In the genomic region with DNA sequence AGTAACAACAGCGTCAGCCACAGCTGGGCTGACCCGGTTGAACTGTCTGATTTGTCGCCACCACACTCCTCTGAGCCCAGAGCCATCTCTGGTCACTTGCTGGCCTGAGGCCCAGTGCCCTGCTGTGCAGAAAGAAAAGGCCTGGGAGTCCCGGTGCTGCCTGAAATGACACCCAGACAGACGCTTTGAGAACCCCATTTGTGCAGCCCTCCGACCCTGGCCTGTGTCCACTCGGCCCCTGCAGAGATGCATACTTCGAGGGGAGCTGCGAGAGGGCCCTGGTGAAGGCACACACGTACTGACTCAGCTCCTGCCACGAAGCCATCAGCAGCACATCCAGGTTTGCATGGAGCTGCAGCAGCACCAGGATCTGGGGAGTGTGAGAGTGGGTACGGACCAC, we compare ENCODE assay signal across 22 mouse cellular contexts. TPM values are rescaled to one million over a fixed set of nuclear protein-coding genes. Genes with fewer than 3 reads are reported as not detected.
DNase-seq lines count a peak whose midpoint lies in the region; ATAC-seq lines count a peak whose summit lies in the region.
"Had no signal": no experiment of that assay in that cellular context is flagged by ENCODE, and none has a peak within 500 bp of the region (broad histone marks: within the 10 kb centered on the region; RNA-seq: fewer than 3 reads in every experiment).

No protein-coding gene starts in this region.

- 89% methylated on average over 12 of the region's 12 CpGs for WGBS in hindbrain, embryonic 10.5 days
- WGBS in hindbrain, embryonic 12.5 days: 89% methylated on average over 12 of the region's 12 CpGs
- 94% methylated on average over 12 of the region's 12 CpGs for WGBS in midbrain, embryonic 12.5 days
- WGBS in midbrain, embryonic 14.5 days: 88% methylated on average over 12 of the region's 12 CpGs

- H3K27ac ChIP-seq in hindbrain, embryonic 10.5 days: no peak overlapping the region
- H3K27ac ChIP-seq in hindbrain, embryonic 12.5 days: no peak overlapping the region
- H3K27ac ChIP-seq in midbrain, embryonic 12.5 days (replicated peaks): no peak overlapping the region
- no peak overlapping the region for H3K27ac ChIP-seq in midbrain, embryonic 14.5 days (replicated peaks; ENCODE audit: low read depth, low read length)
- H3K27ac ChIP-seq: hindbrain, embryonic 13.5 days; limb, embryonic 13.5 days had no signal

- DNase-seq in cerebellum, adult 9-10 months: peak; percentile 64
- no peak for DNase-seq in cerebellum, postnatal 36 days
- no peak for DNase-seq in hindbrain, embryonic 10.5 days (ENCODE audit: low spot score)
- no peak for DNase-seq in midbrain, embryonic 14.5 days
- DNase-seq in left cerebral cortex, postnatal 14 days (ENCODE audit: low spot score in 2 of 2): no peak
- DNase-seq: adrenal gland, postnatal 14 days; B cell, adult 2 months; forebrain, postnatal 0 days; heart, postnatal 10 days; kidney, adult 8-10 months; kidney, postnatal 4 days; right cerebral cortex, postnatal 4 days; thymus, adult 2 months had no signal

- H3K9me3 ChIP-seq in hindbrain, embryonic 10.5 days: no peaks in the 10 kb centered on the region
- H3K9me3 ChIP-seq in hindbrain, embryonic 12.5 days (replicated peaks): no peaks in the 10 kb centered on the region
- H3K9me3 ChIP-seq in midbrain, embryonic 12.5 days: no peaks in the 10 kb centered on the region
- no peaks in the 10 kb centered on the region for H3K9me3 ChIP-seq in midbrain, embryonic 14.5 days (ENCODE audit: control insufficient read depth, low read length)
- H3K9me3 ChIP-seq: hindbrain, embryonic 13.5 days; limb, embryonic 13.5 days; liver, embryonic 15.5 days had no signal

- peaks cover 63% of the 10 kb centered on the region for H3K36me3 ChIP-seq in hindbrain, embryonic 10.5 days
- H3K36me3 ChIP-seq in hindbrain, embryonic 12.5 days: peaks cover 51% of the 10 kb centered on the region
- H3K36me3 ChIP-seq in midbrain, embryonic 12.5 days: peaks cover 53% of the 10 kb centered on the region
- H3K36me3 ChIP-seq in midbrain, embryonic 14.5 days (ENCODE audit: control insufficient read depth, insufficient read depth, low read length): peaks cover 65% of the 10 kb centered on the region

- intact Hi-C loops in left cerebral cortex, postnatal 14 days (cut with DNase I): no loop called here

- no peaks in the 10 kb centered on the region for H3K27me3 ChIP-seq in hindbrain, embryonic 10.5 days (ENCODE audit: insufficient read depth, poor library complexity, severe bottlenecking)
- no peaks in the 10 kb centered on the region for H3K27me3 ChIP-seq in hindbrain, embryonic 12.5 days
- no peaks in the 10 kb centered on the region for H3K27me3 ChIP-seq in midbrain, embryonic 12.5 days
- H3K27me3 ChIP-seq in midbrain, embryonic 14.5 days (ENCODE audit: control insufficient read depth, insufficient read depth, low read length): no peaks in the 10 kb centered on the region
- H3K27me3 ChIP-seq: hindbrain, embryonic 13.5 days; limb, embryonic 13.5 days; liver, embryonic 15.5 days had no signal

- H3K9ac ChIP-seq in hindbrain, embryonic 12.5 days: no peak overlapping the region
- H3K9ac ChIP-seq in midbrain, embryonic 12.5 days (replicated peaks): no peak overlapping the region
- no peak overlapping the region for H3K9ac ChIP-seq in midbrain, embryonic 14.5 days (replicated peaks; ENCODE audit: low read length)
- H3K9ac ChIP-seq: forebrain, postnatal 0 days had no signal

- peak overlapping the region; percentile 27 for H3K4me3 ChIP-seq in hindbrain, embryonic 10.5 days
- no peak overlapping the region for H3K4me3 ChIP-seq in hindbrain, embryonic 12.5 days
- H3K4me3 ChIP-seq in midbrain, embryonic 12.5 days: 0 out of 2 replicates have a peak overlapping the region, but pooled peaks have one; percentile 10
- H3K4me3 ChIP-seq in midbrain, embryonic 14.5 days (replicated peaks; ENCODE audit: low read depth, low read length): no peak overlapping the region
- H3K4me3 ChIP-seq: hindbrain, embryonic 13.5 days; liver, embryonic 15.5 days had no signal

- ATAC-seq in hindbrain, embryonic 12.5 days (ENCODE audit: low FRiP score): no peak
- no peak for ATAC-seq in midbrain, embryonic 12.5 days (ENCODE audit: low FRiP score, low read depth)
- ATAC-seq in midbrain, embryonic 14.5 days (ENCODE audit: low FRiP score, low TSS enrichment): no peak
- ATAC-seq: forebrain, postnatal 0 days; inflammation-experienced regulatory T-cells, adult 6 months; lung, postnatal 0 days; midbrain, embryonic 16.5 days had no signal

- peaks cover 47% of the 10 kb centered on the region for H3K4me1 ChIP-seq in hindbrain, embryonic 10.5 days (replicated peaks)
- H3K4me1 ChIP-seq in hindbrain, embryonic 12.5 days: peaks cover 35% of the 10 kb centered on the region
- H3K4me1 ChIP-seq in midbrain, embryonic 12.5 days: peaks cover 42% of the 10 kb centered on the region
- H3K4me1 ChIP-seq in midbrain, embryonic 14.5 days (ENCODE audit: control insufficient read depth, insufficient read depth, low read length): peaks cover 34% of the 10 kb centered on the region

- no peak overlapping the region for H3K4me2 ChIP-seq in hindbrain, embryonic 12.5 days (replicated peaks)
- no peak overlapping the region for H3K4me2 ChIP-seq in midbrain, embryonic 12.5 days (replicated peaks)
- no peak overlapping the region for H3K4me2 ChIP-seq in midbrain, embryonic 14.5 days (ENCODE audit: low read length)
- H3K4me2 ChIP-seq: heart, embryonic 11.5 days; hindbrain, embryonic 13.5 days had no signal

RNA-seq across cellular contexts. Expression of a gene that starts 2.1 kb away (rescaled TPM):
- polyA plus RNA-seq in hindbrain, embryonic 10.5 days (2016; fragmentation: Nextera tagmentation; extraction: Ambion mirVana): 30.8 and 36.3 TPM in 2 replicates
- polyA plus RNA-seq in hindbrain, embryonic 12.5 days (2016; fragmentation: Nextera tagmentation; extraction: Ambion mirVana): 39.3 and 45.5 TPM in 2 replicates
- 42.6 and 43.6 TPM in 2 replicates for polyA plus RNA-seq in midbrain, embryonic 12.5 days (2016; fragmentation: Nextera tagmentation; extraction: Ambion mirVana)
- 21.6 and 26.9 TPM in 2 replicates for polyA plus RNA-seq in midbrain, embryonic 14.5 days (2014; fragmentation: Nextera tagmentation; extraction: Ambion mirVana)
- total RNA-seq in left cerebral cortex, postnatal 14 days (2021): 10 to 100 TPM; 58.1 to 61.6 TPM

RNA-seq across cellular contexts. Expression of a gene that starts 2.1 kb away (rescaled TPM):
- polyA plus RNA-seq in hindbrain, embryonic 10.5 days (2016; fragmentation: Nextera tagmentation; extraction: Ambion mirVana): 96.7 and 102 TPM in 2 replicates
- polyA plus RNA-seq in hindbrain, embryonic 12.5 days (2016; fragmentation: Nextera tagmentation; extraction: Ambion mirVana): 85.1 and 86.7 TPM in 2 replicates
- 88.0 and 89.8 TPM in 2 replicates for polyA plus RNA-seq in midbrain, embryonic 12.5 days (2016; fragmentation: Nextera tagmentation; extraction: Ambion mirVana)
- polyA plus RNA-seq in midbrain, embryonic 14.5 days (2014; fragmentation: Nextera tagmentation; extraction: Ambion mirVana): 74.7 and 86.7 TPM in 2 replicates
- total RNA-seq in left cerebral cortex, postnatal 14 days (2021): 10 to 100 TPM; 67.5 to 73.1 TPM

RNA-seq across cellular contexts. Expression of a gene that starts 3.5 kb away (rescaled TPM):
- polyA plus RNA-seq in hindbrain, embryonic 10.5 days (2016; fragmentation: Nextera tagmentation; extraction: Ambion mirVana): 44.7 and 46.5 TPM in 2 replicates
- 49.8 and 50.4 TPM in 2 replicates for polyA plus RNA-seq in hindbrain, embryonic 12.5 days (2016; fragmentation: Nextera tagmentation; extraction: Ambion mirVana)
- 43.2 and 54.2 TPM in 2 replicates for polyA plus RNA-seq in midbrain, embryonic 12.5 days (2016; fragmentation: Nextera tagmentation; extraction: Ambion mirVana)
- polyA plus RNA-seq in midbrain, embryonic 14.5 days (2014; fragmentation: Nextera tagmentation; extraction: Ambion mirVana): 77.4 and 112 TPM in 2 replicates
- 10 to 100 TPM; 40.3 to 44.6 TPM for total RNA-seq in left cerebral cortex, postnatal 14 days (2021)

RNA-seq across cellular contexts. Expression of a gene that starts 6.3 kb away (rescaled TPM):
- polyA plus RNA-seq in hindbrain, embryonic 10.5 days (2016; fragmentation: Nextera tagmentation; extraction: Ambion mirVana): 48.9 and 53.4 TPM in 2 replicates
- polyA plus RNA-seq in hindbrain, embryonic 12.5 days (2016; fragmentation: Nextera tagmentation; extraction: Ambion mirVana): 51.5 and 54.8 TPM in 2 replicates
- 52.8 and 52.9 TPM in 2 replicates for polyA plus RNA-seq in midbrain, embryonic 12.5 days (2016; fragmentation: Nextera tagmentation; extraction: Ambion mirVana)
- 77.3 and 93.2 TPM in 2 replicates for polyA plus RNA-seq in midbrain, embryonic 14.5 days (2014; fragmentation: Nextera tagmentation; extraction: Ambion mirVana)
- 10 to 100 TPM; 53.5 to 55.5 TPM for total RNA-seq in left cerebral cortex, postnatal 14 days (2021)

RNA-seq across cellular contexts. Expression of a gene that starts 6.6 kb away (rescaled TPM):
- 90.0 and 95.5 TPM in 2 replicates for polyA plus RNA-seq in hindbrain, embryonic 10.5 days (2016; fragmentation: Nextera tagmentation; extraction: Ambion mirVana)
- 62.3 and 63.5 TPM in 2 replicates for polyA plus RNA-seq in hindbrain, embryonic 12.5 days (2016; fragmentation: Nextera tagmentation; extraction: Ambion mirVana)
- 64.0 and 70.3 TPM in 2 replicates for polyA plus RNA-seq in midbrain, embryonic 12.5 days (2016; fragmentation: Nextera tagmentation; extraction: Ambion mirVana)
- polyA plus RNA-seq in midbrain, embryonic 14.5 days (2014; fragmentation: Nextera tagmentation; extraction: Ambion mirVana): 70.4 and 73.3 TPM in 2 replicates
- 10 to 100 TPM; 35.7 to 37.4 TPM for total RNA-seq in left cerebral cortex, postnatal 14 days (2021)

Comparison
In these comparisons a context has a peak if more than half of its experiments do, and no peak if none do; other contexts are left out.
1. H3K4me3 ChIP-seq: peak in hindbrain, embryonic 10.5 days (single experiment) and midbrain, embryonic 12.5 days (single experiment); none in hindbrain, embryonic 12.5 days (single experiment) and midbrain, embryonic 14.5 days (single experiment).